Mouse (Mus musculus) heart, embryonic 16.5 days (tissue): ENCODE measurements at regions not wholly inside any gene's neighbourhood (a gene's known extent, or its start where the extent isn't known, plus 50 kb on each side); places are given as distances from the start of the nearest gene placed in this dataset.

Experiments
- ATAC-seq: fragments of 200-750 bp; cut with Nextera tagmentation; replicated peaks from 2 replicates; pipeline ENCODE4 v1.8.0; 2017; ENCODE audit warnings: moderate number of reproducible peaks; ENCODE audit not compliant: insufficient read depth, low FRiP score; ENCODE audit errors: extremely low read depth
- H3K27ac ChIP-seq: fragments of 300-500 bp; sonication (generic); 2 replicates; pipeline ENCODE4 v1.5.1; 2014; ENCODE audit warnings: mild to moderate bottlenecking, low read length, control low read depth, moderate library complexity
- H3K27me3 ChIP-seq: fragments of 300-500 bp; sonication (generic); 2 replicates; pipeline ENCODE4 v1.6.1; 2014; ENCODE audit warnings: low read length, mixed read lengths; ENCODE audit not compliant: control insufficient read depth, insufficient read depth
- H3K36me3 ChIP-seq: fragments of 300-500 bp; sonication (generic); 2 replicates; pipeline ENCODE4 v1.6.1; 2014; ENCODE audit not compliant: control insufficient read depth, insufficient read depth
- H3K4me1 ChIP-seq: fragments of 300-500 bp; sonication (generic); 2 replicates; pipeline ENCODE4 v1.6.1; 2014; ENCODE audit warnings: low read length, mixed read lengths; ENCODE audit not compliant: control insufficient read depth, insufficient read depth
- H3K4me2 ChIP-seq: fragments of 300-500 bp; sonication (generic); 2 replicates; pipeline ENCODE4 v1.6.1; 2014; ENCODE audit warnings: low read depth, mild to moderate bottlenecking, control low read depth, low read length
- H3K4me3 ChIP-seq: fragments of 300-500 bp; sonication (generic); 2 replicates; pipeline ENCODE4 v1.5.1; 2014; ENCODE audit warnings: mild to moderate bottlenecking, control low read depth, low read length
- H3K9ac ChIP-seq: fragments of 300-500 bp; sonication (generic); 2 replicates; pipeline ENCODE4 v1.6.1; 2014; ENCODE audit warnings: low read length, control low read depth
- H3K9me3 ChIP-seq: fragments of 300-500 bp; sonication (generic); replicated peaks from 2 replicates; pipeline ENCODE4 v1.6.1; 2016; ENCODE audit warnings: low read length; ENCODE audit not compliant: control insufficient read depth
- WGBS: fragments of 180-500 bp; shearing (Covaris S2); extraction: QIAGEN DNeasy Blood & Tissue Kit; methylation state at CpG from one replicate; pipeline ENCODE4 v1.1.7; 2014; 5-methylcytosine and 5-hydroxymethylcytosine counted together

DNA sequence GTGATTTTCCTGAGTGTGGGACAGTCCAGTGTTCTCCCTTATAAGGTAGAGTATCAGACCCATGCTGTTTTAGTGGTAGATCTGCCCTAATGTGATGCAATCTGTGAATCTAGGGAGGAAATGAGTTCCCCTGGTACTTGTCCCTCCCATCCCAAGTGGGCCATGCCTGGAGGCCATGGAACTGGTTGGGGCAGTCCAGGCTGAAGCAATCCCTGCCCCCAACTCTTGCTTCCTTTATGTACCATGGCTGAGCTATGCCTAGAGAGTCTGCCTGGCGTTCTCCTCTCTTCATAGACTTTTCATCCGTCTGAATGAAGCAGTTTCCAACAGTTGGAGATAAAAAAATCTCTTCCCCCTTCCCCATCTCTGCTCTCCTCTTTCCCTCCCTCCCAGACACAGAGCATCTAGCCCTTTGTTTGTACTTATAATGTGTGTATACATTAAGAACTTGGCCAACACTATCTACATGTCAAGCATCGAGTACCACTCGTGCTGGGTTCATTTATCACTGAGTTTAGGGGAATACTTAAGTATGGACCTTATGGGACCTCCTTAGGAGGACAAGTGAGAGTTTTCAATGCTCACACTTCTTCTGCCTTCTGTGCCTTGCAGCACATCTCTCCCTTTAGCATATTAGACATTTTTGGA, 350.4 kb upstream of the Nr2f2 start:
- Histone ChIP-seq H3K27ac (no peak overlapping the region), H3K4me2 (no peak overlapping the region), H3K4me1 (peaks cover 5% of the 10 kb centered on the region; the same call in 1 of the 2 replicates), H3K27me3 (no peaks in the 10 kb centered on the region), H3K36me3 (no peaks in the 10 kb centered on the region), H3K9ac (no peak overlapping the region), H3K4me3 (no peak overlapping the region), H3K9me3 (no peaks in the 10 kb centered on the region)
- WGBS: 73% methylated on average over 4 of the region's 4 CpGs
- no peak for ATAC-seq

DNA sequence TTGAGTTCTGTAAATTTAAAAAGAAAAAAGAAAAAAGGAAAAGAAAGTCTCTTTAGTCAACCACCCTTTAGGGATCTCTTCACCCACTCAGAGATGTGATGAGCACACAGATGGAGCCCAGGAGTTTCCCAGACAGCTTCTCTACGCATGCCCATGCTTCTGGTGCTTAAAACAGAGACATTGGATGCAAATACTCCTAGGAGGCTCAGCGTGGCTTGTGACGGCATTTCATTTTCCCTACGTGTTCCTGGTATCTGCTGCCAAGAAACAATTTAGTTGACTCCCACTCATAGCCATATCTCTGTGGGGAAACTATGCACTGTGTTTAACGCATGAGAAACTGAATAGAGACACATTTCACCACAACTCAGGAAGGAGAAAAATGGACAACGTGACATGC, 345.6 kb upstream of the Nr2f2 start:
- H3K4me2 ChIP-seq: no peak overlapping the region
- no peaks in the 10 kb centered on the region for H3K36me3 ChIP-seq
- no peak overlapping the region for H3K27ac ChIP-seq
- no peaks in the 10 kb centered on the region for H3K9me3 ChIP-seq
- no peaks in the 10 kb centered on the region for H3K4me1 ChIP-seq
- WGBS: 65% methylated on average over 6 of the region's 6 CpGs
- H3K27me3 ChIP-seq: no peaks in the 10 kb centered on the region
- H3K4me3 ChIP-seq: no peak overlapping the region
- H3K9ac ChIP-seq: no peak overlapping the region
- no peak for ATAC-seq

DNA sequence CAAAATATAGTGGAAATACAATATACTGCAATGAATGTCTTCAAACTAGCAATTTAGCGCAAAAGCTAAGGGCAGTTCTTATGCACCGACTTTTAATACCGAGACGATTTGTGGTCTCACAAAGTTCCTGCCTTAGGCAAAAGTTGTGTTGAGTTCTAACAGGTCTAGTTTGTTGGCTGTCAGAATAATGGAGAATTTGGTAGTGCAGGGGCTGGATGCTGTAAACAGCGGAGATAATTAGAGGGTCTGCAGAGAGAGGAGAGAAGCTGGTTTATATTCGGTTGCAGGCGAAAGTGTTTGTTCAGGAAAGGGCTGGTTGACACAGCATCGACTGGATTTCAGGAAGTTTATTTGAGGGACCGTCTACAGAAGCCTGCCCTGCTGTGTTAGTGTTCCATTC, 339.7 kb upstream of the Nr2f2 start:
- Histone ChIP-seq H3K4me3 (no peak overlapping the region), H3K4me1 (no peaks in the 10 kb centered on the region), H3K27ac (no peak overlapping the region), H3K36me3 (no peaks in the 10 kb centered on the region), H3K9me3 (no peaks in the 10 kb centered on the region), H3K27me3 (no peaks in the 10 kb centered on the region), H3K9ac (no peak overlapping the region), H3K4me2 (no peak overlapping the region)
- ATAC-seq: no peak
- 77% methylated on average over 9 of the region's 9 CpGs for WGBS

DNA sequence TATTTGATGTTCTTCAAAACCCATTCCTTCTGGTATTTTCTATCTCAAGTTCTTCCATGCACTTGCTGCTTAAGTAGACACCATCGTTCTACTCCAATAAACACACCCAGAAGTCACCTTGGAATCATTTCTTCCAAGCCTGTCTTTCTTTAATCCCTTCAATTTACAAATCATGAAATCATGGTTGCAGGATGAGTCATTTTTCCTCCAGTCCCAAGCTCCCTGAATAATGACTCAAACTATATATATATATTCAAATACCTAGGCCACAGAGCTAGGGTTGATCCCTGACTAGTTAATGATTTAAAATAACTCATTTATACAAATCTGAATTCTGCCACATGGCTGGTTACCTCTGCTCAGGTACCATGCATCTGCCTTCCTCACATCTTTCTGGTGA, 337.2 kb upstream of the Nr2f2 start:
- H3K4me3 ChIP-seq: no peak overlapping the region
- H3K27me3 ChIP-seq: no peaks in the 10 kb centered on the region
- H3K9me3 ChIP-seq: no peaks in the 10 kb centered on the region
- no peak overlapping the region for H3K4me2 ChIP-seq
- WGBS: 62% methylated on average over 1 of the region's 1 CpGs
- H3K9ac ChIP-seq: no peak overlapping the region
- no peak overlapping the region for H3K27ac ChIP-seq
- no peaks in the 10 kb centered on the region for H3K4me1 ChIP-seq
- H3K36me3 ChIP-seq: no peaks in the 10 kb centered on the region
- ATAC-seq: no peak

DNA sequence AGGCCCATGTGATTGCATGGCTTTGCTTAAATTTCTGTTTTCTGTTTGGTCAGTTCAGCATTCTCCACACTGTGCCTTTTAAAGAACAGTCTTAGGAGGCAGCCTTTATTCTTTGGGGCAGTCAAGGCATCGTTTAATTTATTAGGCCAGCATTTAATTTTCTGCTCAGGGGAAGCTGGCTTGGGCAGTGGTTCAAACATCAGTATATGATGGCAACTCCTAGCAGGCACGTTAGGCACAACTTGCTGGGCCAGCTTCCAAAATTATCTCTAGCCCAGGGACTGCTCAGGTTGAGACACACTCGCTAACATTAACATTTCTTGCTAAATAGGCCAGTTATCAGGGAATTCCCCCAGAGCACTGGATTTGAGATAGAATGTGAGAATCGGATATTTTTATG, 333.9 kb upstream of the Nr2f2 start:
- Histone ChIP-seq H3K27me3 (no peaks in the 10 kb centered on the region), H3K36me3 (no peaks in the 10 kb centered on the region), H3K4me3 (no peak overlapping the region), H3K27ac (no peak overlapping the region), H3K9me3 (no peaks in the 10 kb centered on the region), H3K4me2 (no peak overlapping the region), H3K4me1 (no peaks in the 10 kb centered on the region), H3K9ac (no peak overlapping the region)
- WGBS: 71% methylated on average over 4 of the region's 4 CpGs
- no peak for ATAC-seq

DNA sequence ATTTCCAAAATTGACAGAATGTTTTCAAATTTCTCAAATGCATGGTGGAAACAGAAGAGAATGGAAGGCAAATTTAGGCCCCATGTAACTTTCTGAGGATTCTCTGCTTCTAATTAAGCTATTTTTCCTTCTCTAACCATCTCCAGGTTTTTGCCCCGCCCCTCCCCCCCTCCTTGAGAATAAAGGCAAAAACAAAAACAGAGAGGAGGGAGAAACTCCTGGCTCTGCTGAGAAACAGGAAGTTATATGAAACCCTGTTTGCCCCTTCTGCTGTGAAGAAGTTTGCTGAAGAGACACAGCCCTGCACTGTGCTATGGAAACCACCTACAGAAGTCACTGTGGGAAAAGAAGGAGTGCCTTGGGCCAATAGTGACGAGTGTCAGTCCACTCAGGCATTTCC, 332.9 kb upstream of the Nr2f2 start:
- no peak overlapping the region for H3K9ac ChIP-seq
- WGBS: 63% methylated on average over 2 of the region's 2 CpGs

DNA sequence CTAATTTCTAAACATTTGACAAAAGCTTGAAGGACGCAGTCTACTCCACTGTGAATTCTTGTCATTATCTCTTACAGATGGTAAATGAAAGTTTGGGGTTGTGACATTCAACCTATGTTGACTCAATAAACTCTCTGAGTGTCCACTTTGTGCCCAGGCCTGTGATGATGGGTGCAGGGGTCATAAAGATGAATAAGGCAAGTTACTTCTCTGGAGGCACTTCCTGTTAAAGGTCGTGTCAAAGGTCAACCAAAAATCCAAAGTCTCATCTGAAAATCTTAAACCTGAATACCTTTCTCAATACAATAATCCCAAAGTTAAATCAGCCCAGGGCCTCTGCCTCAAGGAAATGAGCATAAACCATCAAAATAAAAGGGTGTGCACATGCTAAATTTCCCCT, 332.5 kb upstream of the Nr2f2 start:
- Histone ChIP-seq H3K4me3 (no peak overlapping the region), H3K27ac (no peak overlapping the region), H3K4me2 (no peak overlapping the region), H3K27me3 (no peaks in the 10 kb centered on the region), H3K9me3 (no peaks in the 10 kb centered on the region), H3K4me1 (no peaks in the 10 kb centered on the region), H3K36me3 (no peaks in the 10 kb centered on the region), H3K9ac (no peak overlapping the region)
- no peak for ATAC-seq
- 71% methylated on average over 2 of the region's 2 CpGs for WGBS

More for the DNA sequence above, 332.9 kb upstream of the Nr2f2 start:
- Histone ChIP-seq H3K4me2 (no peak overlapping the region), H3K4me3 (no peak overlapping the region), H3K36me3 (no peaks in the 10 kb centered on the region), H3K4me1 (no peaks in the 10 kb centered on the region), H3K9me3 (no peaks in the 10 kb centered on the region), H3K27me3 (no peaks in the 10 kb centered on the region), H3K27ac (no peak overlapping the region)
- ATAC-seq: no peak

DNA sequence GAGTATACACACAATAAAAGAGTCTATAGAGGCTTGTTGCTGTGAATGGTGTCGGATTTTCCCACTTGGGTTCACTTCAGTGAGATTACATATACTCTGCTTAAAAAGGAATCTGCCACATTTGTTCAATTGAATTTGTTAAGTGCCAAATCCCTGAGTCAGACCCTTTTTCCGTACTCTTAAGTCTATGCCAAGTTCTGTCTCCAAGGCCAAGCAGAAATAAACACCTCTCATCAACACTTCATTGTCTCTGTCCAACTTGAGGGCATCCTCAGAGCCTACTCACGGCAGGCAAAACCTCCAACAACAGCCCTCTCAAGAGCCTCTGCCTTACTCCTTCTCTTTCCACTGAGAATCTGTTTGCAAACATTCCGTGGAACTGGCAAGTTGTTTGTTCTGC, 325.6 kb upstream of the Nr2f2 start:
- no peak overlapping the region for H3K27ac ChIP-seq
- 64% methylated on average over 4 of the region's 4 CpGs for WGBS

DNA sequence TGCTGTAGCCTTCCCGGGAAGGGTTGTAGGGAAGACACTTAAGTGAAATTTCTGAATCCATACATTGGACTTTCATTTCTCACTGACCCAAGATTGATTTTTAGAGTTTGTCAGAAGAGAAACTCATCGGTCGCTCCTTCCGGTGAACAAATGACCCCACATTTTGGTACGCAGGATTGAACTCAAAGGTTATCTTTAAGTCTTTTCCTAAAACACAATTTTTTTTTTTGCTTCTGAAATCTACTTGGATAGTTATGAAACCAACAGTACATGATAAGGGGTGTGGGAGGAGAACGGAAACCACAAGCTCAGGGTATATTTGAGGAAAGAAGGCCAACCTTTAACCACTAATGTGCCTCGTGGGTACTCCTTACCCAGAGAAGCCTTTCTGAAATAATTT, 324.3 kb upstream of the Nr2f2 start:
- H3K9me3 ChIP-seq: no peaks in the 10 kb centered on the region
- H3K4me2 ChIP-seq: no peak overlapping the region
- no peaks in the 10 kb centered on the region for H3K4me1 ChIP-seq
- no peak for ATAC-seq
- no peak overlapping the region for H3K27ac ChIP-seq
- H3K4me3 ChIP-seq: no peak overlapping the region
- H3K36me3 ChIP-seq: no peaks in the 10 kb centered on the region
- WGBS: 78% methylated on average over 7 of the region's 7 CpGs
- H3K27me3 ChIP-seq: no peaks in the 10 kb centered on the region
- no peak overlapping the region for H3K9ac ChIP-seq

More for the DNA sequence above, 325.6 kb upstream of the Nr2f2 start:
- no peaks in the 10 kb centered on the region for H3K4me1 ChIP-seq
- no peaks in the 10 kb centered on the region for H3K27me3 ChIP-seq
- H3K9me3 ChIP-seq: no peaks in the 10 kb centered on the region
- H3K9ac ChIP-seq: no peak overlapping the region
- no peak overlapping the region for H3K4me3 ChIP-seq
- H3K4me2 ChIP-seq: no peak overlapping the region
- no peaks in the 10 kb centered on the region for H3K36me3 ChIP-seq
- ATAC-seq: no peak
